Mouse (Mus musculus) kidney, adult 2 months (tissue): ENCODE measurements around the gene Tnxb. TPM values are rescaled to one million over a fixed set of nuclear protein-coding genes. Genes with fewer than 3 reads are reported as not detected.
A peak's percentile ranks its signal among the peaks of the same experiment; 100 is the strongest.

Experiments used
- DNase-seq: peaks from one replicate; pipeline ENCODE4 v3.0.0; 2021
- H3K27ac ChIP-seq: fragments of 200-500 bp; 2 replicates; pipeline ENCODE4 v1.5.1; 2012; ENCODE audit warnings: low read depth, low read length, control low read depth, inconsistent platforms; ENCODE audit not compliant: insufficient read depth
- H3K27me3 ChIP-seq: fragments of 200-500 bp; replicated peaks from 2 replicates; pipeline ENCODE4 v1.6.1; 2012; ENCODE audit warnings: mild to moderate bottlenecking, moderate library complexity, low read length, inconsistent platforms; ENCODE audit not compliant: control insufficient read depth, insufficient read depth
- H3K36me3 ChIP-seq: fragments of 200-500 bp; 2 replicates; pipeline ENCODE4 v1.6.1; 2012; ENCODE audit warnings: mild to moderate bottlenecking, moderate library complexity, low read length, inconsistent platforms; ENCODE audit not compliant: control insufficient read depth, insufficient read depth
- H3K4me1 ChIP-seq: fragments of 200-500 bp; 2 replicates; pipeline ENCODE4 v1.6.1; 2011; ENCODE audit warnings: low read length; ENCODE audit not compliant: control insufficient read depth, insufficient read depth
- H3K4me3 ChIP-seq: fragments of 200-500 bp; 2 replicates; pipeline ENCODE4 v1.5.1; 2011; ENCODE audit warnings: mild to moderate bottlenecking, low read depth, low read length, control low read depth; ENCODE audit not compliant: insufficient read depth
- CTCF ChIP-seq: fragments of 200-500 bp; conservative IDR thresholded peaks from 2 replicates; pipeline ENCODE4 v1.5.1; 2011; ENCODE audit warnings: low read depth, mild to moderate bottlenecking, control low read depth, low read length, moderate library complexity, mixed read lengths; ENCODE audit not compliant: insufficient read depth, insufficient read length
- POLR2A ChIP-seq: fragments of 200-500 bp; IDR thresholded peaks from one replicate; pipeline ENCODE4 v1.6.1; 2011; ENCODE audit warnings: low read depth, low read length, control low read depth
- WGBS: fragments of 180-500 bp; shearing (Covaris S2); methylation state at CpG from one replicate; pipeline ENCODE4 v1.1.7; 2018; 5-methylcytosine and 5-hydroxymethylcytosine counted together
- polyA plus RNA-seq: library from polyadenylated mRNA; depleted of rRNA; stranded (reverse); fragments of >200 nt; gene quantifications from 2 replicates; pipeline ENCODE4 v1.2.3, GENCODE M21; 2012

Gene Tnxb
- polyA plus RNA-seq, 1 experiment = 5.5 TPM

DNA sequence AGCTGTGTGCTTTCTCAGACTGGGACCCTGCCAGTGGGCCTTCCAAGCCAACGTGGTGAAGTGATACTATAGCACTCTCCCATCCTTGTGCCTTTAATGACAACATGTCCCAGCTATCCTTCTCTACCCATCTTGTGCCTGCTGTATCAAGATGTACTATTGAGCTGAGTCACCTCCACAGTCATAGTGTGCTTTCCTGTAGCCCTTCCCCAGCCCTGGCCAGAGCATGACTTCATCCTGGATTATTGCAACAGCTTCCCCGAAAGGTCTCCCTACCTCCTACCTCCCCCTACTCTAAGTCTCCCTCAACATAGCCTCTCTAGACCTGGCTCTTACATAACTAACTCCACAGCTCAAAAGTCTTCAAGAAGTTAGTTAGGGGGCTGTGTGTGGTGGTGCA, 34.7 kb upstream of the Tnxb start:
- no peaks in the 10 kb centered on the region for H3K36me3 ChIP-seq
- H3K4me3 ChIP-seq = no peak overlapping the region
- no peak overlapping the region for H3K27ac ChIP-seq
- no peak for DNase-seq
- no peaks in the 10 kb centered on the region for H3K27me3 ChIP-seq
- peaks cover 6% of the 10 kb centered on the region; the same call in 1 of the 2 replicates for H3K4me1 ChIP-seq
- WGBS = 71% methylated on average over 2 of the region's 2 CpGs
- TF ChIP-seq CTCF = no peak
- TF ChIP-seq POLR2A = no peak

DNA sequence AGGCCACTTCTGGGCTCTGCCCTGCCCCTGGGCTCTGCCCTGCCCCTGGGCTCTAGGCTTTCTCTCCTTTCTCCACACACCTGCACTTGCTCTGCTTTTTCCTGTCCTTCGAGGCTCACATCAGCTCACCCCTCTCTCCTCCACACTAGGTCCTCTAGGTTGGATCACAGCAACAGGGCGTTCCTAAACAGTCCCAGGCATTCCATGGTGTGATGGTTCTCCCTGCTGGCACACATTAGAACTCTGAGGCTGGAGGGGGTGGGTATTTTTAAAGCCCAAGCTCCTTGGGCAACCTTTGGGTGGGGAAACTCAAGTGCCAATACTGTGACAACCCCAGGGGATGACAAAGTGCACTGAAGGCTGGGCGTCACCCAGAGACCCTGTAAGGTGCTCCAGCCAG, 32.9 kb upstream of the Tnxb start:
- no peak for DNase-seq
- Histone ChIP-seq H3K4me1 (no peaks in the 10 kb centered on the region), H3K36me3 (no peaks in the 10 kb centered on the region), H3K27ac (no peak overlapping the region), H3K27me3 (no peaks in the 10 kb centered on the region), H3K4me3 (no peak overlapping the region)
- no peak for TF ChIP-seq POLR2A
- no peak for TF ChIP-seq CTCF
- 57% methylated on average over 3 of the region's 3 CpGs for WGBS

DNA sequence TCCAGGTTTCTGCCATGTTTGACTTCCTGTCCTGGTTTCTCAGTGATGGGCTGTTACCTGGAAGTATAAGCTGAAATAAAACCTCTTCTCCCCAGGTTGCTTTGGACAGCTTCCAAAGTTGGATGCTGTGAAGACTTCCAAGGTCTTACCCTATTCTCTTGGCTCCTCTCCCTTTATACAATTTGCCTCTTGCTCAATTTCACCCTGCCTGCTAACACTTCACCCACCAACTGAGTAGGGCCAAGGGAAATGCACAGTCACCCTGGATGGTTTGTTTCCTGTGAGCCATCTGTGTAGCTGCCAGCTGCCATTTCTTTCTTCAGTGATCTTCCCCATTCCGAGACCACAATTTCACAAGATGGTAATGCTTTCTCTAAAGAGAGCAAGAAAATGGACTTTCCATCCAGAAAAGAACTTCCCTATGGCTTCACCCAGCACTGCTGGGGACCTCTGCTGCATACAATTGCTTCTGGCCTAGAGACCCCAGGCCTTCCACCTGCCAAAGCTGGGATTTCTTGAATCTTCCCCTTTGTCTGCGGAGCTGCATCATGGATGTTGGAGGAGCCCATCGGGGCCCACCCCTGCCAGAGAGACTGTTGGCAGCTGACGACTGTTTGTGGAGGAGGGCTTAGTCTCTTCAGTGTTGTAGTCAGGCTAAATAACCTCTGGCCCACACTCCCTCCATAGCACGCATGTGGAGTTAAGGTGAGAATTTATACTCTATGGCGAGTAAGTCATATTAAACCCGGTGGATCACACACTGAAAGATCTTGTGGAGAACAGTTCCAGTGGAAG, 30.7 kb upstream of the Tnxb start:
- Histone ChIP-seq H3K4me1 (no peaks in the 10 kb centered on the region), H3K27me3 (no peaks in the 10 kb centered on the region), H3K36me3 (no peaks in the 10 kb centered on the region), H3K27ac (no peak overlapping the region), H3K4me3 (no peak overlapping the region)
- 87% methylated on average over 7 of the region's 7 CpGs for WGBS
- no peak for DNase-seq
- TF ChIP-seq CTCF = no peak
- no peak for TF ChIP-seq POLR2A

DNA sequence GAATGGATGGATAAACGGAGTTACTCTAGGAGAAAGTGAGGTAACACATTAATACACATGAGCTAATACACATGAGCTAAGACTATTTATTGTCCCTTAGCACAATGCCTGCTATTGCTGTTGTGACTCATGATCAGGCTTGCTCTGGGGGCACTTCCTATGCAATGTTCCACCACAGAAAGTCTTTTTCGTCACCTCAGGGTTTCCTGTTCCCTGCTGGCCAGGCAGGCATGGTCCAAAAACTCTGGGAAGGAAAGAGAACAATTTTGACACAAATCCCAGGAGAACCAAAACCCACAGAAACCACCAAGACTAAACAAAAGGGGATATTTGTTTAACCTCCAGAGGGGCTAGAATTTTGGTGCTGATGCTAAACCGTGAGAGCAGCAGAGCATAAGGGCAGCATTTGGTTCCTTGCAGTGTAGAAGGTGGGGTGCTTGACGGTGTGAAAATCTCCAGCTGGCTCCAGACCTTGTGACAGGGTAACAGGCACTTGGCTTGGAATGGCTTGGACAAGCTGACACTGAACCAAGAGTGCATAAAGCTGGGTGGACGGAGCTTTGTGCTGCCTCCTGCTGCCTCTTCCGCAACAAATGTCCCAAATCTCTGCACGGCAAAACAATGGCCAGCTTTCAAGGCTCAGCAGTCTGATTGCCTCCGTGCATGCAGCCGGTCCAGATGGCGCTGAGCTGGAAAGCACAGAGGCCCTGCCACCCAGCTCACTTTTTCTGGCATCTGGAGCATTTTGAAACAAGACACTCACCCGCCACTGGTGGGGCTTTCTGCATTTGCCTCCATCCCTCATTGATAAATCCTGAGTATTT, 29.3 kb upstream of the Tnxb start:
- H3K27ac ChIP-seq = peak overlapping the region; percentile 67; the same call in 1 of the 2 replicates
- H3K36me3 ChIP-seq = no peaks in the 10 kb centered on the region
- 31% methylated on average over 11 of the region's 11 CpGs for WGBS
- H3K27me3 ChIP-seq = no peaks in the 10 kb centered on the region
- H3K4me1 ChIP-seq = no peaks in the 10 kb centered on the region; the same call in 1 of the 2 replicates
- DNase-seq = peak; percentile 63
- TF ChIP-seq POLR2A = no peak
- TF ChIP-seq CTCF = peak; percentile 30
- no peak overlapping the region for H3K4me3 ChIP-seq

DNA sequence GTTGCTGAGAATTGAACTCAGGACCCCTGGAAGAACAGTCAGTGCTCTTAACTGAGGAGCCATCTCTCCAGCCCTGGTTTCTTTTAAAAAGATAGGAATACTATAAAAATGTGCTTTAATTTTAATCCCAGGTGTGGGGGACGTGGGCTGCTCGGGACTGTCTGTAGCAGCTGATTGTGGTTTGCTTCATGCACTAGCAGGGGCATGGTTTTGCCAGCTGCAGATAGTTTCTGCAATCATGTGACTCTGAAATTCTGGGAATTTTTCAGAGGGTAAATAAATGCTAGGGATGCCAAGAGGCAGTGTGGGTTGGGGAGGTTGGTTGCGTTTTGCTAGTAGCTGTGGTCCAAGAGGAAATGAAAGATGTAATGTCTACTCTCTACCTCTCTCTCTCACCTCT, 28.4 kb upstream of the Tnxb start:
- no peak for TF ChIP-seq POLR2A
- no peak for TF ChIP-seq CTCF
- Histone ChIP-seq H3K4me1 (peaks cover 3% of the 10 kb centered on the region; the same call in 1 of the 2 replicates), H3K4me3 (no peak overlapping the region), H3K27ac (no peak overlapping the region), H3K27me3 (no peaks in the 10 kb centered on the region), H3K36me3 (no peaks in the 10 kb centered on the region)
- no peak for DNase-seq
- 81% methylated on average over 3 of the region's 3 CpGs for WGBS

DNA sequence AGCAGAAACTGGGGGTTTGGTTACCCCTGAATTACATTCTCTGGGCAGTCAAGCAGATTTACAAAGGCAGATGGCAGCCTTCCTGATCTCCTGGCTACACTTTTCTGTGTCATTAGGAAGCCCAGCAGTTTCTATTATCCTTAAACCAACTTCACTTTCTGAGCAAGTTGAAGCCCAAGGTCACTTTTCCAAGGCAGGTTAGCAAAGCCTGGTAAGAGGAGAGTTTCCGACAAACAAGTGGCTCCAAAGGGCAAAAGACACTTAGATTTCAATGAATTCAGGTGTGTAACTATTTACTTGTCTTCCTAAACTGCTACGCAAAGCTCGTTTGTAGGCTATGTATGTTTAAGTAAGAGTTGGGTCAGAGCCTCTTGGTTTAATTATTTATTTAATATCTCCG, 27.0 kb upstream of the Tnxb start:
- H3K4me3 ChIP-seq = no peak overlapping the region
- DNase-seq = peak; percentile 58
- 0 out of 2 replicates have a peak overlapping the region, but pooled peaks have one; percentile 8 for H3K27ac ChIP-seq
- no peaks in the 10 kb centered on the region for H3K27me3 ChIP-seq
- no peaks in the 10 kb centered on the region for H3K36me3 ChIP-seq
- WGBS = 63% methylated on average over 4 of the region's 4 CpGs
- H3K4me1 ChIP-seq = peaks cover 3% of the 10 kb centered on the region; the same call in 1 of the 2 replicates
- TF ChIP-seq CTCF (no peak), POLR2A (no peak)

DNA sequence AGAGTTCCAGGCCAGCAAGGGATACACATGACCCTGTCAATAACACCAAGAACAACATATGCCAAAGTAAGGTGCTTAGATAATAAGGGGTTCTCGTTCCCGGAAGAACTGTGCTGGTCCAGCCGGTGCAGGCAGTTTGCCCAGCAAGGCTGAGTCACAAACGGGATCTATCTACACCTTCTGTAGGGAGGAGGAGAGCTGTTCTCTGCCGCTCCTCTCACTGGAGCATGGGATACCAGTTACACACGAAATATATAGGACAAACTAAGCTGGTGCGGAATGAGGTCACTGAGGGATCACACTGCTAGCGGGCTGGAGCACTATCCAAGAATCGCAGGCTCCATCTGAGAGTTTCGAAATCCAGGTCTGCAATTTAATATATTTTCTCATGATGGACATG, 26.4 kb upstream of the Tnxb start:
- no peak overlapping the region for H3K27ac ChIP-seq
- 74% methylated on average over 10 of the region's 10 CpGs for WGBS
- H3K4me3 ChIP-seq = no peak overlapping the region
- H3K36me3 ChIP-seq = no peaks in the 10 kb centered on the region
- no peaks in the 10 kb centered on the region for H3K27me3 ChIP-seq
- H3K4me1 ChIP-seq = peaks cover 3% of the 10 kb centered on the region; the same call in 1 of the 2 replicates
- no peak for DNase-seq
- TF ChIP-seq POLR2A (no peak), CTCF (no peak)
